Comparison of ENCODE assay signal across 10 mouse cellular contexts in genomic region chr7:124198811-124199570, GRCm38 (mm10).
DNase-seq lines count a peak whose midpoint lies in the region; ATAC-seq and TF ChIP-seq lines count a peak whose summit lies in the region.
"Had no signal": no experiment of that assay in that cellular context is flagged by ENCODE, and none has a peak within 500 bp of the region (broad histone marks: within the 10 kb centered on the region; RNA-seq: fewer than 3 reads in every experiment).

No protein-coding gene starts in this region.

- H3K4me1 ChIP-seq in neural tube, embryonic 15.5 days, result no peaks in the 10 kb centered on the region
- H3K4me1 ChIP-seq in kidney, adult 2 months (ENCODE audit: control insufficient read depth, insufficient read depth, low read length), result no peaks in the 10 kb centered on the region
- H3K4me1 ChIP-seq: liver, embryonic 15.5 days had no signal

- no peak overlapping the region for H3K4me2 ChIP-seq in neural tube, embryonic 15.5 days
- H3K4me2 ChIP-seq: liver, embryonic 15.5 days had no signal

- 78% methylated on average over 6 of the region's 6 CpGs for WGBS in neural tube, embryonic 15.5 days
- WGBS in kidney, adult 2 months, result 81% methylated on average over 6 of the region's 6 CpGs

- no peaks in the 10 kb centered on the region for H3K27me3 ChIP-seq in neural tube, embryonic 15.5 days (replicated peaks)
- H3K27me3 ChIP-seq in kidney, adult 2 months (replicated peaks; ENCODE audit: control insufficient read depth, insufficient read depth, low read length), result no peaks in the 10 kb centered on the region
- H3K27me3 ChIP-seq: liver, embryonic 15.5 days had no signal

- no peaks in the 10 kb centered on the region for H3K9me3 ChIP-seq in neural tube, embryonic 15.5 days (replicated peaks)
- H3K9me3 ChIP-seq: liver, embryonic 15.5 days had no signal

- no peak for TF ChIP-seq CTCF in kidney, adult 2 months (conservative IDR thresholded peaks at IDR 0.05; ENCODE audit: insufficient read depth, insufficient read length, low read depth, low read length)

- H3K4me3 ChIP-seq in neural tube, embryonic 15.5 days (replicated peaks), result no peak overlapping the region
- no peak overlapping the region for H3K4me3 ChIP-seq in kidney, adult 2 months (ENCODE audit: insufficient read depth, low read depth, low read length)
- H3K4me3 ChIP-seq: liver, embryonic 15.5 days had no signal

- TF ChIP-seq POLR2A in kidney, adult 2 months (IDR thresholded peaks at IDR 0.05; ENCODE audit: low read depth, low read length), result no peak

- peak; percentile 7 for DNase-seq in gastrocnemius, postnatal 14 days
- DNase-seq in gastrocnemius, adult 18-20 months (ENCODE audit: low spot score), result no peak
- peak; percentile 15 for DNase-seq in neural tube, embryonic 10.5 days (ENCODE audit: extremely low spot score, low spot score)
- peak; percentile 77 for DNase-seq in embryo, embryonic 11 days
- peak; percentile 14 for DNase-seq in skeletal muscle tissue, adult 2 months (ENCODE audit: low read depth, low spot score)
- no peak for DNase-seq in urinary bladder, adult 2 months (ENCODE audit: low spot score)
- DNase-seq in kidney, adult 2 months, result no peak

- no peak overlapping the region for H3K27ac ChIP-seq in neural tube, embryonic 15.5 days (replicated peaks)
- no peak overlapping the region for H3K27ac ChIP-seq in kidney, adult 2 months (ENCODE audit: insufficient read depth, low read depth, low read length)
- H3K27ac ChIP-seq: liver, embryonic 15.5 days had no signal

- intact Hi-C loops in gastrocnemius, postnatal 14 days (cut with DNase I; ENCODE audit: low total_unique reads), result no loop called here

- H3K36me3 ChIP-seq in neural tube, embryonic 15.5 days, result no peaks in the 10 kb centered on the region
- H3K36me3 ChIP-seq in kidney, adult 2 months (ENCODE audit: control insufficient read depth, insufficient read depth, low read length), result no peaks in the 10 kb centered on the region
- H3K36me3 ChIP-seq: liver, embryonic 15.5 days had no signal

- H3K9ac ChIP-seq in neural tube, embryonic 15.5 days (replicated peaks), result no peak overlapping the region
- H3K9ac ChIP-seq: liver, embryonic 15.5 days had no signal

- no peak for ATAC-seq in neural tube, embryonic 15.5 days (ENCODE audit: low FRiP score)
- ATAC-seq: intestine, embryonic 16.5 days had no signal

Comparison
In these comparisons a context has a peak if more than half of its experiments do, and no peak if none do; other contexts are left out.
1. DNase-seq: peak in gastrocnemius, postnatal 14 days (single experiment), neural tube, embryonic 10.5 days (single experiment), embryo, embryonic 11 days (single experiment) and skeletal muscle tissue, adult 2 months (single experiment); none in gastrocnemius, adult 18-20 months (single experiment), urinary bladder, adult 2 months (single experiment) and kidney, adult 2 months (single experiment).